Mouse (Mus musculus): ENCODE measurements around the gene Spag9. TPM values are rescaled to one million over a fixed set of nuclear protein-coding genes. Genes with fewer than 3 reads are reported as not detected.

Gene Spag9
- total and polyA plus RNA-seq, 3 experiments = 21.0 to 32.1 (median 22.6) TPM

- Histone ChIP-seq H3K9me3 (replicated peaks; ENCODE audit: low read length) (no peaks in the 10 kb centered on the region), H3K4me2 (ENCODE audit: insufficient read depth, low read depth, poor library complexity, severe bottlenecking) (no peak overlapping the region), H3K4me1 (ENCODE audit: control insufficient read depth in 1 of 2, insufficient read depth in 2 of 2) (peaks cover 13 to 31% of the 10 kb centered on the region in 2 experiments), H3K79me2 (replicated peaks; ENCODE audit: control insufficient read depth, extremely low read depth, insufficient read depth, poor library complexity, severe bottlenecking) (no peaks in the 10 kb centered on the region), H3K27me3 (replicated peaks) (no peaks in the 10 kb centered on the region), H3K4me3 (replicated peaks in 1 of 3; ENCODE audit: low read depth in 2 of 3, low read length in 2 of 3, poor library complexity in 1 of 3) (no peak overlapping the region), H3K36me3 (replicated peaks in 1 of 2; ENCODE audit: control insufficient read depth in 1 of 2, insufficient read depth in 1 of 2, low read length in 1 of 2) (no peaks in the 10 kb centered on the region), H3K27ac (ENCODE audit: insufficient read depth, low read depth) (no peak overlapping the region), H3K9ac (ENCODE audit: insufficient read depth, low read depth) (no peak overlapping the region)
- dilution Hi-C loops (cut with MboI; ENCODE audit: extremely low pct_ligation_motif_present, extremely low pct_unique_long_range_greater_than_20kb, low sequenced_read_pairs) (no loop called here), in situ Hi-C loops (cut with MboI; ENCODE audit: low pct_ligation_motif_present, low pct_unique_long_range_greater_than_20kb, low sequenced_read_pairs) (no loop called here)
- TF ChIP-seq NELFE (IDR thresholded peaks at IDR 0.05; ENCODE audit: low read depth, low read length) (no peak), MAFK (IDR thresholded peaks at IDR 0.05; ENCODE audit: insufficient replicate concordance, low read length) (no peak), CHD2 (IDR thresholded peaks at IDR 0.05; ENCODE audit: low read length) (no peak), HCFC1 (IDR thresholded peaks at IDR 0.05; ENCODE audit: low read depth, low read length) (no peak), BHLHE40 (IDR thresholded peaks at IDR 0.05; ENCODE audit: low read depth, low read length) (no peak), MXI1 (IDR thresholded peaks at IDR 0.05; ENCODE audit: low read depth, low read length) (no peak), RAD21 (IDR thresholded peaks at IDR 0.05; ENCODE audit: low read depth, low read length) (no peak), ELF1 (IDR thresholded peaks at IDR 0.05; ENCODE audit: low read depth, low read length) (no peak), JUND (conservative IDR thresholded peaks at IDR 0.05; ENCODE audit: low read depth, low read length) (no peak), IRF4 (IDR thresholded peaks at IDR 0.05; ENCODE audit: low read depth, low read length) (no peak), UBTF (IDR thresholded peaks at IDR 0.05; ENCODE audit: low read depth, low read length) (no peak), EP300 (IDR thresholded peaks at IDR 0.05; ENCODE audit: low read length) (no peak), E2F4 (IDR thresholded peaks at IDR 0.05; ENCODE audit: insufficient replicate concordance, low read depth, low read length) (no peak), USF2 (conservative IDR thresholded peaks at IDR 0.05; ENCODE audit: low read depth, low read length) (no peak), ZKSCAN1 (IDR thresholded peaks at IDR 0.05; ENCODE audit: borderline replicate concordance, low read depth, low read length) (no peak), POLR2A (IDR thresholded peaks at IDR 0.05; ENCODE audit: low read depth, low read length) (no peak)
- no peak for DNase-seq (ENCODE audit: extremely low read depth)
Measured at GRCm38 (mm10) chr11:93984619-93985018, 11.3 kb upstream of the Spag9 start.

GRCm38 (mm10) chr11:93985265-93985664 is 10.6 kb upstream of the Spag9 start:
- H3K9me3 ChIP-seq (replicated peaks; ENCODE audit: low read length) = no peaks in the 10 kb centered on the region
- no peak overlapping the region for H3K9ac ChIP-seq (ENCODE audit: insufficient read depth, low read depth)
- H3K27ac ChIP-seq (ENCODE audit: insufficient read depth, low read depth) = no peak overlapping the region
- no peak for DNase-seq (ENCODE audit: extremely low read depth)
- H3K79me2 ChIP-seq (replicated peaks; ENCODE audit: control insufficient read depth, extremely low read depth, insufficient read depth, poor library complexity, severe bottlenecking) = no peaks in the 10 kb centered on the region
- TF ChIP-seq ZNF384 (IDR thresholded peaks at IDR 0.05; ENCODE audit: low read depth, low read length) (no peak), IRF4 (IDR thresholded peaks at IDR 0.05; ENCODE audit: low read depth, low read length) (no peak), CHD1 (IDR thresholded peaks at IDR 0.05; ENCODE audit: low read depth, low read length) (no peak), GABPA (IDR thresholded peaks at IDR 0.05; ENCODE audit: insufficient replicate concordance, low read depth, low read length) (no peak), E2F4 (IDR thresholded peaks at IDR 0.05; ENCODE audit: insufficient replicate concordance, low read depth, low read length) (no peak), NELFE (IDR thresholded peaks at IDR 0.05; ENCODE audit: low read depth, low read length) (no peak)
- H3K4me3 ChIP-seq (replicated peaks in 1 of 3; ENCODE audit: low read depth in 2 of 3, low read length in 2 of 3, poor library complexity in 1 of 3) = no peak overlapping the region
- H3K27me3 ChIP-seq (replicated peaks) = no peaks in the 10 kb centered on the region
- peaks cover 13 to 31% of the 10 kb centered on the region in 2 experiments for H3K4me1 ChIP-seq (ENCODE audit: control insufficient read depth in 1 of 2, insufficient read depth in 2 of 2)
- dilution Hi-C loops (cut with MboI; ENCODE audit: extremely low pct_ligation_motif_present, extremely low pct_unique_long_range_greater_than_20kb, low sequenced_read_pairs) (no loop called here), in situ Hi-C loops (cut with MboI; ENCODE audit: low pct_ligation_motif_present, low pct_unique_long_range_greater_than_20kb, low sequenced_read_pairs) (no loop called here)
- H3K36me3 ChIP-seq (replicated peaks in 1 of 2; ENCODE audit: control insufficient read depth in 1 of 2, insufficient read depth in 1 of 2, low read length in 1 of 2) = no peaks in the 10 kb centered on the region
- H3K4me2 ChIP-seq (ENCODE audit: insufficient read depth, low read depth, poor library complexity, severe bottlenecking) = no peak overlapping the region

Data from CH12.LX (cell line).